Mouse (Mus musculus) intestine, embryonic 15.5 days (tissue): ENCODE data around the gene Rmnd5b. TPM values are rescaled to one million over a fixed set of nuclear protein-coding genes. Genes with fewer than 3 reads are reported as not detected.
"Not testable (repeated sequence)": the region's sequence is repeated elsewhere in the genome, so short reads cannot be mapped to it uniquely, and the experiment has no call there.

Experiments
- ATAC-seq: fragments of 200-750 bp; cut with Nextera tagmentation; 2 replicates; pipeline ENCODE4 v1.8.0; 2017; ENCODE audit warnings: moderate TSS enrichment, moderate library complexity
- H3K27ac ChIP-seq: fragments of 300-500 bp; sonication (generic); 2 replicates; pipeline ENCODE4 v1.5.1; 2015; ENCODE audit warnings: mild to moderate bottlenecking, inconsistent platforms
- H3K27me3 ChIP-seq: fragments of 300-500 bp; sonication (generic); replicated peaks from 2 replicates; pipeline ENCODE4 v1.6.1; 2015; ENCODE audit warnings: inconsistent platforms
- H3K36me3 ChIP-seq: fragments of 300-500 bp; sonication (generic); 2 replicates; pipeline ENCODE4 v1.6.1; 2015; ENCODE audit warnings: inconsistent platforms
- H3K4me1 ChIP-seq: fragments of 300-500 bp; sonication (generic); replicated peaks from 2 replicates; pipeline ENCODE4 v1.6.1; 2015; ENCODE audit warnings: inconsistent platforms
- H3K4me2 ChIP-seq: fragments of 300-500 bp; sonication (generic); replicated peaks from 2 replicates; pipeline ENCODE4 v1.6.1; 2015; ENCODE audit warnings: mild to moderate bottlenecking, inconsistent platforms
- H3K4me3 ChIP-seq: fragments of 300-500 bp; sonication (generic); replicated peaks from 2 replicates; pipeline ENCODE4 v1.5.1; 2015; ENCODE audit warnings: inconsistent platforms
- H3K9ac ChIP-seq: fragments of 300-500 bp; sonication (generic); 2 replicates; pipeline ENCODE4 v1.6.1; 2015; ENCODE audit warnings: inconsistent platforms
- H3K9me3 ChIP-seq: fragments of 300-500 bp; sonication (generic); 2 replicates; pipeline ENCODE4 v1.6.1; 2016; ENCODE audit warnings: inconsistent platforms
- WGBS: fragments of 180-500 bp; shearing (Covaris S2); methylation state at CpG from one replicate; pipeline ENCODE4 v1.1.7; 2015; 5-methylcytosine and 5-hydroxymethylcytosine counted together
- polyA plus RNA-seq: library from polyadenylated mRNA; unstranded; fragments of >200 nt; fragmentation: Nextera tagmentation; extraction: Ambion mirVana; gene quantifications from 2 replicates; pipeline ENCODE4 v1.2.1, GENCODE M21; 2015

Gene Rmnd5b
- polyA plus RNA-seq, 1 experiment from 2014 or later: 38.2 TPM

DNA sequence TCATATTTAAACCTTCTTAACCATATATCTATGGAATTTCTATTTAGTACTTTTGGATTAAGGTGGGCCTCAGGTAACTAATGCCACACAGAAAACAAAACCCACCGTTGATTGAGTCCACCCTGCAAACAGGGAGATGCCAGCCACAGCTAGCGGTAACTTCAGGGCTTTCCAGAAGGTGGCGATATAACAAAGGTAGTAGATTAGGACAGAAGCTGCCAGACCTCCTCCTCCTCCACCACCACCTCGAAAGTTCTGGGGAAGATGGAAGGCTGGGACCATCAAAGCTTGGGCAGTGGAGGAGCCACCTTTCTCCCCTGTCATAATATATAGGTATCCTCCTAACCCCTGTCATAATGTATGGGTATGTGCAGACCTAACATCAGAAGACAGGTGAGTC lies 18.0 kb downstream of the Rmnd5b start:
- H3K27ac ChIP-seq: no peak overlapping the region
- WGBS: 2% methylated on average over 4 of the region's 4 CpGs
- ATAC-seq: no peak
- no peak overlapping the region for H3K9ac ChIP-seq
- H3K4me1 ChIP-seq: peaks cover 21% of the 10 kb centered on the region
- H3K27me3 ChIP-seq: no peaks in the 10 kb centered on the region
- no peak overlapping the region for H3K4me3 ChIP-seq
- H3K36me3 ChIP-seq: peaks cover 4% of the 10 kb centered on the region; the same call in 1 of the 2 replicates
- no peaks in the 10 kb centered on the region for H3K9me3 ChIP-seq
- no peak overlapping the region for H3K4me2 ChIP-seq

DNA sequence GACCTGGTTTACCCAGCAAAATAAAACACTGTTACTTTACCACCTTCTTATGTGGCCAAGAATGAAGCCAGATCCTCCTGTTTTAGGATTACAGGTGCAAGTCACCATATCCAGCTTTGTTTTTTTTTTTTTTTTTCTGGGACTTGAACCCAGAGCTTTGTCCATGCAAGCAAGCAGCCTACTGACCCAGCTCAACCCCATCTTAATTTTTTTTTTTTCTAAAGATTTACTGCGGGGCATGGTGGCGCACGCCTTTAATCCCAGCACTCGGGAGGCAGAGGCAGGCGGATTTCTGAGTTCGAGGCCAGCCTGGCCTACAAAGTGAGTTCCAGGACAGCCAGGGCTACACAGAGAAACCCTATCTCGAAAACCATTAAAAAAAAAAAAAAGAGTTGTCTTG lies 19.6 kb downstream of the Rmnd5b start:
- not testable (repeated sequence) for H3K9me3 ChIP-seq, ATAC-seq, H3K36me3 ChIP-seq, H3K27me3 ChIP-seq, H3K9ac ChIP-seq
- peak overlapping the region; percentile 85 for H3K27ac ChIP-seq
- H3K4me3 ChIP-seq: peak overlapping the region; percentile 29; the same call in 1 of the 2 replicates
- H3K4me1 ChIP-seq: peaks cover 15% of the 10 kb centered on the region
- peak overlapping the region; percentile 67 for H3K4me2 ChIP-seq
- WGBS: 88% methylated on average over 7 of the region's 7 CpGs

DNA sequence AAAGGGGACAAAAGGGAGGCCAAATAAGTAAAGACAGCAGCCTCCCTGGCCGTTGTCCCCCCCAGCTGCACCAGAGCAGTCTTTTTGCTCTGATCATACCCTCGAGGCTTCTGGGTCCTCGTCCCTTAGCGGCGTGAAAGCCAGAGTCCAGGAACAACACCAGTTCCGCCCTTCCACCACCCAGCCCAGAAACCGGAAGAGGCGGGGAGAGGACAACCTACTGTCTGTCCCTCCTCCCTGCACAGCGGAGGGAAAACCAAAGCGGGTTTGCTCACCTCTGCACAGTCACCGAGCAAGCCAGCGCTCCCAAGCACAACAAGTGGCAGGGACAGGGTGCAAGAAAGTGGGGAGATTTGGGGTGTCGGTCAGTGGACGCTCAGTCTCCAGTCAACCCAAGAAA lies 20.1 kb downstream of the Rmnd5b start:
- Histone ChIP-seq H3K4me2 (peak overlapping the region; percentile 67), H3K27ac (peak overlapping the region; percentile 85), H3K9ac (peak overlapping the region; percentile 40), H3K27me3 (no peaks in the 10 kb centered on the region), H3K4me3 (peak overlapping the region; percentile 29), H3K9me3 (no peaks in the 10 kb centered on the region), H3K4me1 (peaks cover 13% of the 10 kb centered on the region), H3K36me3 (no peaks in the 10 kb centered on the region)
- WGBS: 1% methylated on average over 14 of the region's 14 CpGs
- peak; percentile 86 for ATAC-seq

GRCm38 (mm10) chr11:51615129-51615528 lies 20.6 kb downstream of the Rmnd5b start:
- Histone ChIP-seq H3K4me2 (peak overlapping the region; percentile 67), H3K4me1 (peaks cover 9% of the 10 kb centered on the region), H3K27ac (peak overlapping the region; percentile 85), H3K9me3 (no peaks in the 10 kb centered on the region), H3K36me3 (no peaks in the 10 kb centered on the region), H3K27me3 (no peaks in the 10 kb centered on the region), H3K4me3 (peak overlapping the region; percentile 29), H3K9ac (peak overlapping the region; percentile 40)
- peak; percentile 61 for ATAC-seq
- WGBS: 24% methylated on average over 7 of the region's 7 CpGs

DNA sequence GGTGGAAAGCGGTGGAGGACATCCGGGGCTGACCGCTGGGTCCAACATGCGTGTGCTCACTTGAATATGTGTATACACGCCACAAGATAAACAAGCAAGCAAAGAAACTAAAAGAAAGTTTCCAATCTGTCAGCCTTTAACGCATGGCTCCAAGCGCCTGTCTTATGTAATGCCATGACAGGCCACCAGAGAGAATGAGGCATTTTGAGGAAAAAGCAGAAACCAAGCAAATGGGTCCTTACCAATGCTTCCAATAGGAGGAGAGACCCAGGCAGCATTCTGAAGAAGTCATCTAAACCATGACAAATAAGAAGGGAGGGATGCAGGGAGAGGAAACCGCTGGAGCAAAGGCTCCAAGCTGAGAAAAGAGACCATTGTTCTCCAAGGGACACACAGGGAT lies 21.4 kb downstream of the Rmnd5b start:
- Histone ChIP-seq H3K9me3 (no peaks in the 10 kb centered on the region), H3K4me2 (no peak overlapping the region), H3K36me3 (no peaks in the 10 kb centered on the region), H3K27ac (peak overlapping the region; percentile 85; the same call in 1 of the 2 replicates), H3K4me1 (peaks cover 13% of the 10 kb centered on the region), H3K9ac (no peak overlapping the region), H3K27me3 (no peaks in the 10 kb centered on the region), H3K4me3 (no peak overlapping the region)
- WGBS: 75% methylated on average over 8 of the region's 8 CpGs
- no peak for ATAC-seq

DNA sequence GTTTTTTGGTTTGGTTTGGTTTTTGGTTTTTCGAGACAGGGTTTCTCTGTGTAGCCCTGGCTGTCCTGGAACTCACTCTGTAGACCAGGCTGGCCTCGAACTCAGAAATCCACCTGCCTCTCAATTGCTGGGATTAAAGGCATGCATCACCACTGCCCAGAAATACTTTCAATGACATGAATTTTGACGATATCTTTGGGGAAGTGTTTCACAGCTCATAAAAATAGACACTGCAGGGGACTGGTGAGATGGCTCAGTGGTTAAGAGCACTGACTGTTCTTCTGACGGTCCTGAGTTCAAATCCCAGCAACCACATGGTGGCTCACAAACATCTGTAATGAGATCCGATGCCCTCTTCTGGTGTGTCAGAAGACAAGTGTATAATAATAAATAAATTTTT lies 25.8 kb downstream of the Rmnd5b start:
- not testable (repeated sequence) for ATAC-seq, H3K27ac ChIP-seq

DNA sequence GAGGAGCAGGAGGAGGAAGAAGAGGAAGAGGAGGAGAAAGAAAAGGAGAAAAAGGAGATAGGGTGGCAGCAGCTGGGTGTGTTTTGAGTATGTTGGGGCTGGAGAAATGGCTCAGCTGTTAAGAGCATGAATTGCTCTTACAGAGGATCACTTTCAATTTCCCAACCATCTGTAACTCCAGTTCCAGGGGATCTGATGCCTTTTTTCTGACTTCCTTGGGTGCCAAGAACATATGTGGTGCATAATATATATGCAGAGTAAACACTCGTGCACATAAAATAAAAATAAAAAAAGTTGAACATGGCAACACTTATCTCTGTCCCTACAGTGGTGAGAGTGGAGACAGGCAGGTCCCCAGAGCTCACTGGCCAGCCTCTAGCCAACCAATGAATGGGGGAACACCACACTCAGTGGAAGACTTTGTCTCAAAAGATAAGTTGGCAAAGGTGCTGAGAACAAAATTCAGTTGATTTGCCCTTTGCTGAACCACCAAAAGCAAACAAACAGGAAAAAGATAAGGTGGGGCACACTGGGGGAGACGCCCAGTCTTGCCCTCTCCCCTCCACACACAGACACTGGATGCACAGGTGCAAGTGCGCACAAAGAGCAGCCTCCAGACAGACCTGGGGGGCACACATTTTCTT lies 26.3 kb downstream of the Rmnd5b start:
- no peak overlapping the region for H3K4me2 ChIP-seq
- no peak overlapping the region for H3K4me3 ChIP-seq
- H3K4me1 ChIP-seq: peaks cover 14% of the 10 kb centered on the region
- H3K27ac ChIP-seq: no peak overlapping the region
- ATAC-seq: no peak
- H3K9ac ChIP-seq: no peak overlapping the region
- 73% methylated on average over 3 of the region's 3 CpGs for WGBS
- H3K27me3 ChIP-seq: no peaks in the 10 kb centered on the region
- no peaks in the 10 kb centered on the region for H3K9me3 ChIP-seq
- peaks cover 4% of the 10 kb centered on the region for H3K36me3 ChIP-seq

More for the DNA sequence above, 25.8 kb downstream of the Rmnd5b start:
- not testable (repeated sequence) for H3K27me3 ChIP-seq, H3K4me2 ChIP-seq, H3K9me3 ChIP-seq, H3K36me3 ChIP-seq, H3K9ac ChIP-seq, H3K4me3 ChIP-seq
- WGBS: 76% methylated on average over 5 of the region's 5 CpGs
- H3K4me1 ChIP-seq: peaks cover 16% of the 10 kb centered on the region

- peak overlapping the region; percentile 95 for H3K4me3 ChIP-seq
- H3K36me3 ChIP-seq: peaks cover 24% of the 10 kb centered on the region
- H3K9ac ChIP-seq: peak overlapping the region; percentile 56
- H3K9me3 ChIP-seq: no peaks in the 10 kb centered on the region
- no peaks in the 10 kb centered on the region for H3K27me3 ChIP-seq
- H3K27ac ChIP-seq: peak overlapping the region; percentile 77
- H3K4me2 ChIP-seq: peak overlapping the region; percentile 64
- peaks cover 18% of the 10 kb centered on the region for H3K4me1 ChIP-seq
- WGBS: 6% methylated on average over 15 of the region's 15 CpGs
- ATAC-seq: peak; percentile 55
Measured at GRCm38 (mm10) chr11:51607096-51607738, 28.5 kb downstream of the Rmnd5b start.

- ATAC-seq: peak; percentile 94
- Histone ChIP-seq H3K4me2 (peak within 1 kb of the TSS; percentile 72), H3K36me3 (peaks cover 30% of the 10 kb centered on the region), H3K9ac (peak within 1 kb of the TSS; percentile 99), H3K4me3 (peak within 1 kb of the TSS; percentile 95), H3K9me3 (no peaks in the 10 kb centered on the region), H3K27me3 (no peaks in the 10 kb centered on the region), H3K4me1 (peaks cover 25% of the 10 kb centered on the region), H3K27ac (peak within 1 kb of the TSS; percentile 92)
- WGBS: under 1% methylated on average over 66 of the region's 91 CpGs
Measured at GRCm38 (mm10) chr11:51606447-51607095, 29.1 kb downstream of the Rmnd5b start, which contains the start of gene Hnrnpab. TSS of gene Hnrnpab (minus strand) at chr11:51606847.

- H3K4me2 ChIP-seq: peak overlapping the region; percentile 72
- peaks cover 38% of the 10 kb centered on the region for H3K36me3 ChIP-seq
- peak overlapping the region; percentile 95 for H3K4me3 ChIP-seq
- H3K27me3 ChIP-seq: no peaks in the 10 kb centered on the region
- peaks cover 25% of the 10 kb centered on the region for H3K4me1 ChIP-seq
- peak overlapping the region; percentile 92 for H3K27ac ChIP-seq
- peak overlapping the region; percentile 99 for H3K9ac ChIP-seq
- under 1% methylated on average over 81 of the region's 81 CpGs for WGBS
- no peaks in the 10 kb centered on the region for H3K9me3 ChIP-seq
- ATAC-seq: peak; percentile 82
Measured at GRCm38 (mm10) chr11:51605602-51606446, 29.9 kb downstream of the Rmnd5b start.

- Histone ChIP-seq H3K4me2 (no peak overlapping the region), H3K9ac (no peak overlapping the region), H3K36me3 (peaks cover 67% of the 10 kb centered on the region), H3K4me3 (no peak overlapping the region), H3K9me3 (no peaks in the 10 kb centered on the region), H3K27me3 (no peaks in the 10 kb centered on the region), H3K27ac (no peak overlapping the region), H3K4me1 (peaks cover 18% of the 10 kb centered on the region)
- ATAC-seq: no peak
- WGBS: 93% methylated on average over 3 of the region's 3 CpGs
Measured at GRCm38 (mm10) chr11:51602253-51602652, 33.4 kb downstream of the Rmnd5b start.

DNA sequence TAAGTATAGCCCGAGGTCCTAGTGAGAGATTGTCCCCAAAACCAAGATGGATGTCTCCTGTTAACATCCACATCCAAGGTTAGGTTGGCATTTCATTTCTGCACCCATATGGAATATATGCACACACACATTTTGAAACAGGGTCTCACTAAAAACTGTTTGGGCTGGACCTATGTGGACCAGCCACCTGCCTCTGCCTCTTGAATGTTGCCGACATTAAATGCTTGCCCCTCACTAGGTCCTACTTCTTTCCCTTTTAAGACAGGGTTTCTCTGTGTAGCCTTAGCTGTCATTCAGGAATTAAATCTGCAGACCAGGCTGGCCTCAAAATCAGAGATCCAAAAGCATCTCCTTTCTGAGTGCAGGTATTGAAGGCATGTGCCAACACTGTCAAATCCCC lies 38.1 kb downstream of the Rmnd5b start:
- WGBS: 83% methylated on average over 2 of the region's 2 CpGs
- peaks cover 9% of the 10 kb centered on the region; the same call in 1 of the 2 replicates for H3K4me1 ChIP-seq
- no peaks in the 10 kb centered on the region for H3K27me3 ChIP-seq

More for the DNA sequence above, 38.1 kb downstream of the Rmnd5b start:
- Histone ChIP-seq H3K9ac (no peak overlapping the region), H3K36me3 (peaks cover 80% of the 10 kb centered on the region), H3K4me2 (no peak overlapping the region), H3K9me3 (no peaks in the 10 kb centered on the region), H3K27ac (no peak overlapping the region), H3K4me3 (no peak overlapping the region)
- ATAC-seq: no peak
